Mouse (Mus musculus): ENCODE measurements around the gene Fam118b. TPM values are rescaled to one million over a fixed set of nuclear protein-coding genes. Genes with fewer than 3 reads are reported as not detected.

Gene Fam118b
- polyA plus RNA-seq, 1 experiment = 11.4 TPM

GRCm38 (mm10) chr9:35249476-35249875, 18.1 kb downstream of the Fam118b start:
- TF ChIP-seq CTCF (IDR thresholded peaks at IDR 0.05; ENCODE audit: control insufficient read depth, insufficient read depth, low read length) (no peak), POLR2A (IDR thresholded peaks at IDR 0.05; ENCODE audit: borderline replicate concordance, control insufficient read depth, low read depth, low read length) (no peak)
- Histone ChIP-seq H3K4me1 (ENCODE audit: control insufficient read depth, insufficient read depth, low read length) (no peaks in the 10 kb centered on the region), H3K27ac (ENCODE audit: control insufficient read depth, insufficient read depth, low read depth, low read length, poor library complexity) (no peak overlapping the region), H3K4me3 (replicated peaks; ENCODE audit: control insufficient read depth, low read depth, low read length) (no peak overlapping the region)

- Histone ChIP-seq H3K27ac (ENCODE audit: control insufficient read depth, insufficient read depth, low read depth, low read length, poor library complexity) (no peak overlapping the region), H3K4me1 (ENCODE audit: control insufficient read depth, insufficient read depth, low read length) (no peaks in the 10 kb centered on the region), H3K4me3 (replicated peaks; ENCODE audit: control insufficient read depth, low read depth, low read length) (no peak overlapping the region)
- no peak for TF ChIP-seq CTCF (IDR thresholded peaks at IDR 0.05; ENCODE audit: control insufficient read depth, insufficient read depth, low read length)
- no peak for TF ChIP-seq POLR2A (IDR thresholded peaks at IDR 0.05; ENCODE audit: borderline replicate concordance, control insufficient read depth, low read depth, low read length)
- 89% methylated on average over 2 of the region's 2 CpGs for WGBS
These were observed 20.2 kb downstream of the Fam118b start for GRCm38 (mm10) chr9:35247405-35247804.

- no peak overlapping the region for H3K4me3 ChIP-seq (replicated peaks; ENCODE audit: control insufficient read depth, low read depth, low read length)
- TF ChIP-seq CTCF (IDR thresholded peaks at IDR 0.05; ENCODE audit: control insufficient read depth, insufficient read depth, low read length) = no peak
- TF ChIP-seq POLR2A (IDR thresholded peaks at IDR 0.05; ENCODE audit: borderline replicate concordance, control insufficient read depth, low read depth, low read length) = no peak
- 69% methylated on average over 1 of the region's 1 CpGs for WGBS
- H3K4me1 ChIP-seq (ENCODE audit: control insufficient read depth, insufficient read depth, low read length) = no peaks in the 10 kb centered on the region
- H3K27ac ChIP-seq (ENCODE audit: control insufficient read depth, insufficient read depth, low read depth, low read length, poor library complexity) = no peak overlapping the region
These were observed 27.9 kb downstream of the Fam118b start for GRCm38 (mm10) chr9:35239734-35240133.

GRCm38 (mm10) chr9:35238915-35239571, 28.6 kb downstream of the Fam118b start:
- WGBS = 87% methylated on average over 6 of the region's 6 CpGs
- Histone ChIP-seq H3K27ac (ENCODE audit: control insufficient read depth, insufficient read depth, low read depth, low read length, poor library complexity) (no peak overlapping the region), H3K4me1 (ENCODE audit: control insufficient read depth, insufficient read depth, low read length) (no peaks in the 10 kb centered on the region), H3K4me3 (replicated peaks; ENCODE audit: control insufficient read depth, low read depth, low read length) (no peak overlapping the region)
- no peak for TF ChIP-seq CTCF (IDR thresholded peaks at IDR 0.05; ENCODE audit: control insufficient read depth, insufficient read depth, low read length)
- TF ChIP-seq POLR2A (IDR thresholded peaks at IDR 0.05; ENCODE audit: borderline replicate concordance, control insufficient read depth, low read depth, low read length) = no peak

GRCm38 (mm10) chr9:35238371-35238770, 29.2 kb downstream of the Fam118b start:
- Histone ChIP-seq H3K27ac (ENCODE audit: control insufficient read depth, insufficient read depth, low read depth, low read length, poor library complexity) (no peak overlapping the region), H3K4me3 (replicated peaks; ENCODE audit: control insufficient read depth, low read depth, low read length) (no peak overlapping the region), H3K4me1 (ENCODE audit: control insufficient read depth, insufficient read depth, low read length) (no peaks in the 10 kb centered on the region)
- WGBS = 88% methylated on average over 1 of the region's 1 CpGs
- TF ChIP-seq CTCF (IDR thresholded peaks at IDR 0.05; ENCODE audit: control insufficient read depth, insufficient read depth, low read length) (no peak), POLR2A (IDR thresholded peaks at IDR 0.05; ENCODE audit: borderline replicate concordance, control insufficient read depth, low read depth, low read length) (no peak)

GRCm38 (mm10) chr9:35235996-35236395, 31.6 kb downstream of the Fam118b start:
- Histone ChIP-seq H3K27ac (ENCODE audit: control insufficient read depth, insufficient read depth, low read depth, low read length, poor library complexity) (no peak overlapping the region), H3K4me3 (replicated peaks; ENCODE audit: control insufficient read depth, low read depth, low read length) (no peak overlapping the region), H3K4me1 (ENCODE audit: control insufficient read depth, insufficient read depth, low read length) (no peaks in the 10 kb centered on the region)
- 80% methylated on average over 3 of the region's 3 CpGs for WGBS
- no peak for TF ChIP-seq POLR2A (IDR thresholded peaks at IDR 0.05; ENCODE audit: borderline replicate concordance, control insufficient read depth, low read depth, low read length)
- no peak for TF ChIP-seq CTCF (IDR thresholded peaks at IDR 0.05; ENCODE audit: control insufficient read depth, insufficient read depth, low read length)

GRCm38 (mm10) chr9:35228671-35229070, 38.9 kb downstream of the Fam118b start:
- H3K27ac ChIP-seq (ENCODE audit: control insufficient read depth, insufficient read depth, low read depth, low read length, poor library complexity) = no peak overlapping the region
- no peak for TF ChIP-seq CTCF (IDR thresholded peaks at IDR 0.05; ENCODE audit: control insufficient read depth, insufficient read depth, low read length)
- no peak for TF ChIP-seq POLR2A (IDR thresholded peaks at IDR 0.05; ENCODE audit: borderline replicate concordance, control insufficient read depth, low read depth, low read length)
- no peaks in the 10 kb centered on the region for H3K4me1 ChIP-seq (ENCODE audit: control insufficient read depth, insufficient read depth, low read length)
- WGBS = 84% methylated on average over 3 of the region's 3 CpGs
- no peak overlapping the region for H3K4me3 ChIP-seq (replicated peaks; ENCODE audit: control insufficient read depth, low read depth, low read length)

- no peak overlapping the region for H3K27ac ChIP-seq (ENCODE audit: control insufficient read depth, insufficient read depth, low read depth, low read length, poor library complexity)
- no peaks in the 10 kb centered on the region for H3K4me1 ChIP-seq (ENCODE audit: control insufficient read depth, insufficient read depth, low read length)
- H3K4me3 ChIP-seq (replicated peaks; ENCODE audit: control insufficient read depth, low read depth, low read length) = no peak overlapping the region
- WGBS = 88% methylated on average over 3 of the region's 3 CpGs
- TF ChIP-seq CTCF (IDR thresholded peaks at IDR 0.05; ENCODE audit: control insufficient read depth, insufficient read depth, low read length) = no peak
- no peak for TF ChIP-seq POLR2A (IDR thresholded peaks at IDR 0.05; ENCODE audit: borderline replicate concordance, control insufficient read depth, low read depth, low read length)
These were observed 44.1 kb downstream of the Fam118b start for GRCm38 (mm10) chr9:35223466-35223865.

- H3K4me3 ChIP-seq (replicated peaks; ENCODE audit: control insufficient read depth, low read depth, low read length) = no peak overlapping the region
- 75% methylated on average over 1 of the region's 1 CpGs for WGBS
- TF ChIP-seq POLR2A (IDR thresholded peaks at IDR 0.05; ENCODE audit: borderline replicate concordance, control insufficient read depth, low read depth, low read length) = no peak
- no peak for TF ChIP-seq CTCF (IDR thresholded peaks at IDR 0.05; ENCODE audit: control insufficient read depth, insufficient read depth, low read length)
These were observed 49.6 kb downstream of the Fam118b start for GRCm38 (mm10) chr9:35217963-35218362.

More at GRCm38 (mm10) chr9:35217963-35218362, 49.6 kb downstream of the Fam118b start:
- Histone ChIP-seq H3K27ac (ENCODE audit: control insufficient read depth, insufficient read depth, low read depth, low read length, poor library complexity) (no peak overlapping the region), H3K4me1 (ENCODE audit: control insufficient read depth, insufficient read depth, low read length) (no peaks in the 10 kb centered on the region)
